Mouse (Mus musculus) erythroblast, embryonic 14.5 days (primary cell): ENCODE measurements around the gene Krba1.

Experiments
- GATA1 ChIP-seq: IDR thresholded peaks from 2 replicates; pipeline ENCODE4 v1.6.1; 2012; ENCODE audit warnings: low read length, inconsistent platforms, mixed read lengths
- TAL1 ChIP-seq: IDR thresholded peaks from 3 replicates; pipeline ENCODE4 v1.6.1; 2012; ENCODE audit warnings: low read length, inconsistent platforms, mixed read lengths

GRCm38 (mm10) chr6:48443592-48444309 is 48.4 kb downstream of the Krba1 start:
- TF ChIP-seq GATA1 (no peak), TAL1 (no peak)
